Mouse (Mus musculus) kidney, postnatal 10 days (tissue): ENCODE results near the gene S100z.
A peak's percentile ranks its signal among the peaks of the same experiment; 100 is the strongest.

Experiments used
- DNase-seq: peaks from one replicate; pipeline ENCODE4 v3.0.0; 2021; ENCODE audit warnings: mixed read lengths

S100z gene

DNA sequence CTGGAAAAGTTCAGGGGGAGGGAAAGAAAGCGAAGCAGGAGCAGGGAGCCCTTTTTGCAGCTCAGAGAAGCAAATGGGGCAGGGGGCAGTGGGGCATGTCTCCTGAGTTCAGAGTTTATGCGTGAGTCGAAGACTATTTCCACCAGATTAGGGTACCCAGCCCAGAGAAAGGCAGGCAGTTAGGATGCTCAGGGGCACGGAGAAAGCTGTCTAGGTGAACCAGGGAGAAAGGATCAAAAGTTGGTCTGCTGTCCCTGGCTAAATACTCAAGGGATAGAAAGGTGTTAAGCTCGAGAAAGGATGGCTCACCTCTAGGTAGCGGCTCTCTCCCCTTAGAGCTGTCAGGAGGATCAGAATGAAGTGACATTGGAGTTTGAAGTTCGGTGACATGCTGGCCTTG, 34.2 kb downstream of the S100z start:
- no peak for DNase-seq

- peak; percentile 31 for DNase-seq
Measured at GRCm38 (mm10) chr13:95443376-95444233, 34.9 kb downstream of the S100z start.

- DNase-seq: no peak
Measured at GRCm38 (mm10) chr13:95442901-95443300, 35.6 kb downstream of the S100z start.

DNA sequence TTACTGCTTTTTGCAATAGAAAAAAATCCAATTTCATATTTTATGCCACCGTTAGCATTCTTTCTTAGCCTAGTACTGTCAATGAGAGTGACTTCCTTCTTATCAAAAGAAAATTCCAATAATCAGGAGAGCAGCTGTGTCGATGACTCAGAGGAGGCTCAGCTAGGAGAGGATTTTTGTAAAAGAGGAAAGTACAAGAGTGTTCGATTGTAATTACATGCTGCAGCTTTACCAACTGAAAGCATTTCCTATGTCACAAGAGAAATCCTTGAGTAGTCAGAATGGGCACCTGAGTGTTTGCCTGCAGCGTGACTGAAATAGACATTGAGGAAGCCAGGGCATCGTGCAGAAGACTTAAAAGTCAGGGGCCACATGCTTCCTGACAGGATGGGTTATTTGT, 39.0 kb downstream of the S100z start:
- DNase-seq: no peak

- peak; percentile 44 for DNase-seq
Measured at GRCm38 (mm10) chr13:95431760-95432159, 46.8 kb downstream of the S100z start.

GRCm38 (mm10) chr13:95427499-95427898, 51.0 kb downstream of the S100z start:
- DNase-seq: no peak
